Mouse (Mus musculus) midbrain, embryonic 15.5 days (tissue): ENCODE measurements at regions not wholly inside any gene's neighbourhood (a gene's known extent, or its start where the extent isn't known, plus 50 kb on each side); places are given as distances from the start of the nearest gene placed in this dataset.
"Not testable (repeated sequence)": the region's sequence is repeated elsewhere in the genome, so short reads cannot be mapped to it uniquely, and the experiment has no call there.

Source experiments
- ATAC-seq: fragments of 200-750 bp; cut with Nextera tagmentation; replicated peaks from 2 replicates; pipeline ENCODE4 v1.8.0; 2017; ENCODE audit warnings: moderate TSS enrichment
- H3K27ac ChIP-seq: fragments of 300-500 bp; sonication (generic); 2 replicates; pipeline ENCODE4 v1.5.1; 2015; ENCODE audit warnings: mild to moderate bottlenecking, inconsistent platforms
- H3K27me3 ChIP-seq: fragments of 300-500 bp; sonication (generic); replicated peaks from 2 replicates; pipeline ENCODE4 v1.6.1; 2015; ENCODE audit warnings: inconsistent platforms
- H3K36me3 ChIP-seq: fragments of 300-500 bp; sonication (generic); replicated peaks from 2 replicates; pipeline ENCODE4 v1.6.1; 2015; ENCODE audit warnings: inconsistent platforms
- H3K4me1 ChIP-seq: fragments of 300-500 bp; sonication (generic); 2 replicates; pipeline ENCODE4 v1.6.1; 2015; ENCODE audit warnings: inconsistent platforms
- H3K4me2 ChIP-seq: fragments of 300-500 bp; sonication (generic); 2 replicates; pipeline ENCODE4 v1.6.1; 2015; ENCODE audit warnings: inconsistent platforms, mild to moderate bottlenecking, moderate library complexity
- H3K4me3 ChIP-seq: fragments of 300-500 bp; sonication (generic); 2 replicates; pipeline ENCODE4 v1.5.1; 2015; ENCODE audit warnings: mild to moderate bottlenecking, inconsistent platforms
- H3K9ac ChIP-seq: fragments of 300-500 bp; sonication (generic); 2 replicates; pipeline ENCODE4 v1.6.1; 2015; ENCODE audit warnings: mild to moderate bottlenecking, inconsistent platforms
- H3K9me3 ChIP-seq: fragments of 300-500 bp; sonication (generic); 2 replicates; pipeline ENCODE4 v1.6.1; 2016; ENCODE audit warnings: inconsistent platforms
- WGBS: fragments of 180-500 bp; shearing (Covaris S2); methylation state at CpG from one replicate; pipeline ENCODE4 v1.1.7; 2015; ENCODE audit warnings: mixed read lengths; 5-methylcytosine and 5-hydroxymethylcytosine counted together

DNA sequence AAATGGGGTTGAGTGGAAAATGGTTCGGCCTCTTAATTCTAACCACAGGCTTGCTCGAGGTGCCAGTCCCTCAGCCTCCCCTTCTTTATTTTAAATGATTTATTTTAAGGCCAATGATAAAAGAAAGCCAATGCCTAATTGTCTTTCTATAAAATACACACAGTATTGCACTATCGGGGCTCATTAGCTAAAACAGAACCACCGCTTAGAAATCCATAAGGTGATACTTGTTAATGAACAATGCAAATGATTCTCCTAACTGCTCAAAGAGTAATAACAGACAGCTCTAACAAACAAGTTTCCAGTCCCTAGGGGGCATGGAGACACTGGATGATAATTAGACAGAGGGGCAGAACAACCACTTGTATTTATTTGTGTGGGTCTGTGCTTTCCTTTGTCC, 58.8 kb downstream of the Emx2 start:
- Histone ChIP-seq H3K9me3 (no peaks in the 10 kb centered on the region), H3K4me3 (no peak overlapping the region), H3K4me2 (no peak overlapping the region), H3K27ac (no peak overlapping the region), H3K9ac (no peak overlapping the region), H3K36me3 (no peaks in the 10 kb centered on the region), H3K27me3 (no peaks in the 10 kb centered on the region), H3K4me1 (no peaks in the 10 kb centered on the region)
- WGBS: 81% methylated on average over 4 of the region's 4 CpGs
- ATAC-seq: no peak

DNA sequence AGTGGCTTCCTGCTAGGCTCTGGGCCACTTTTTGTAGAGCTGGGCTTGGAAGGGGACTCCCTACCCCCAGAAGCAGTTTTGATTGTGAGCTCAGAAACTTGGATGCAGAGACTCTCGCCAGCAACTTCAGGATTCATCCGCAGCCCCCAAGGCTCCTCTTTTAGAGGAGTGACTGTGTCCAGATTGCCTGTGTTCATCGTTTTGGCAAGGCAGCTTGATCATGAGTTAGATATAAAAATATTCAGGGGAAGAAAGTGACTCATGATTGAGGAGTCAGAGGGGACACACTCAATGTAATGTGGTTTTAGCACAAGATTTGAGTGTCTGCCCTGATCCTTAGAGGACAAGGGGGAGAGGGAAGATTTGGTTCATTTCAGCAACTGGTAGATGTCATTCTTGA, 61.0 kb downstream of the Emx2 start:
- ATAC-seq: no peak
- no peak overlapping the region for H3K4me2 ChIP-seq
- no peak overlapping the region for H3K9ac ChIP-seq
- H3K36me3 ChIP-seq: no peaks in the 10 kb centered on the region
- H3K27me3 ChIP-seq: no peaks in the 10 kb centered on the region
- no peak overlapping the region for H3K27ac ChIP-seq
- H3K4me3 ChIP-seq: no peak overlapping the region
- no peaks in the 10 kb centered on the region for H3K4me1 ChIP-seq
- no peaks in the 10 kb centered on the region for H3K9me3 ChIP-seq
- 88% methylated on average over 3 of the region's 3 CpGs for WGBS

DNA sequence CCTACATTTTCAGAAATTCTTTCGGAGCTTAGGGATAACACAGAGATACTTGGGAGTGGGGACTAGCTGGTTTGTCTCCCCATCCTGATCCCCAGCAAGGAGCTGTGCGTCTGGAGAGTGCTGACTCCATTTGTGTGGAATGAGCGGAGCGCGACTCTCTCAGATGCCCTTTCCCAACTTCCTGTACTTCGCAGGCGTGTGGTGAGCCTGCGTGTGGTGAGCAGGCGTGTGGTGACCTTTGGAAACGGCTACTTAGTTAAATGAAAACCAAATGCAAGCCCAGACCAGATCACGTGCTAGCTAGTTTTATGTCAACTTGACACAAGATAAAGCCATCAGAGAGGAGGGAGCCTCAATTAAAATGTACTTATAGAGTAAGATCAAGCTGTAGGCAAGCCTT, 64.0 kb downstream of the Emx2 start:
- Histone ChIP-seq H3K4me3 (no peak overlapping the region), H3K4me2 (no peak overlapping the region), H3K27me3 (no peaks in the 10 kb centered on the region), H3K4me1 (no peaks in the 10 kb centered on the region), H3K9me3 (no peaks in the 10 kb centered on the region), H3K36me3 (no peaks in the 10 kb centered on the region), H3K27ac (no peak overlapping the region), H3K9ac (no peak overlapping the region)
- no peak for ATAC-seq
- WGBS: 84% methylated on average over 11 of the region's 11 CpGs

DNA sequence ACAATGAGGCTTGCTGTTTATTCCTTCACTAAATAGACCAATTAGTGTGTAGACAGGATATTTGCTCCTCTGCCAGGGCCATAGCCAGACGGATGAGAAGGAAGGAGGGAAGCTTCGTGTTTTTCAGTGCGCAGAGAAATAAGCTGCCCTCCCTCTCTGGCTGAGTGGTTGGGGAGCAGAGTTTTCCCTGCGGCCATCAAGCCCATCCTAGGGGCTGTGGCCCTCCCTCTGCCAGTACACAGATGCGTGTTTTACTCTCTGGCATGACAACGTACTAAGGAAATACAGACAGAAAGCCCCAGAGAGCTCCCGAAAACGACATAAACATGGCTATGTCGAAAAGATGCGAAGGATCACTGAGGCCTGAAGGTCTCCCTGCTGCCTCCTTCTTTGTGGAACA, 65.2 kb downstream of the Emx2 start:
- H3K9ac ChIP-seq: no peak overlapping the region
- no peaks in the 10 kb centered on the region for H3K9me3 ChIP-seq
- H3K4me1 ChIP-seq: no peaks in the 10 kb centered on the region
- H3K4me2 ChIP-seq: no peak overlapping the region
- no peaks in the 10 kb centered on the region for H3K36me3 ChIP-seq
- H3K27ac ChIP-seq: no peak overlapping the region
- 73% methylated on average over 10 of the region's 10 CpGs for WGBS
- H3K4me3 ChIP-seq: no peak overlapping the region
- no peaks in the 10 kb centered on the region for H3K27me3 ChIP-seq
- ATAC-seq: no peak

DNA sequence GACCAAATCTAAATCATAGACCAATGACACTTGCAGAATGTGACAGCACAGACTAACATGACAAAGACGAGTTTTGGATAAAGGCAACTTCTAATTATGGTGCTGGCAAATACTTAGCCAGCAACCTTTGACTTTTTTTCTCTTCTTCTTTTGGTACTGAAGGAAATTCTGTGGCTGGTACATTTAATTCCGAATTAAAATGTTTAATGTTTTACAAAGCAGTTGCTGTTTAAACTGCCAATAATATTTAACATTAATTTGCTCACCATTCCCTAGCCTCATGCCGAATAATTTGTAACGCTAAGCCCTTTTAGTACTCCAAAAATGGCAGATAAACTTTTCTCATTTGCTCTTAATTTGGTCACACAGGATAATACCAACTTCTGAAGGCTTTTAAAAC, 105.9 kb downstream of the Emx2 start:
- no peaks in the 10 kb centered on the region for H3K4me1 ChIP-seq
- H3K27ac ChIP-seq: no peak overlapping the region
- no peaks in the 10 kb centered on the region for H3K9me3 ChIP-seq
- H3K4me2 ChIP-seq: no peak overlapping the region
- no peak overlapping the region for H3K4me3 ChIP-seq
- 76% methylated on average over 4 of the region's 4 CpGs for WGBS
- H3K9ac ChIP-seq: no peak overlapping the region
- ATAC-seq: no peak
- H3K36me3 ChIP-seq: no peaks in the 10 kb centered on the region
- H3K27me3 ChIP-seq: no peaks in the 10 kb centered on the region

DNA sequence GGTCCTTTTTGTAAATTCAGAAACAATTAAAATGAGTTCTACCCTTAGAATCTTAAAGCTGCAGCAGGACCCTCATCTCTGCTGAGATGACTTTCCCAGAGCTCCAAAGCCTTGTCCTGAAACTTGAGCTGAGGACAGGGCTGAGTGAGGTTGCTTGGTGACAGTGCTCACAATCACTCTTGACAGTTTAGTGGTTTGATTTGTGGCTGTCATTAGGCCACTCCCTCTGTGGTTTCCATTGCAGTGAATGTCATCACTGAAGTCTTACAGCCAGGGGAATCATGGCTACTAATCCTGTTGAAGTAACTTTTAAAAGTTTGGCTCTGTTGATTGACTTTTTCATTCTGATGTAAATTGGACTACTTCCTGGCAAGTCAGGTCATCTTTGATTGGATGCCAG, 110.7 kb downstream of the Emx2 start:
- Histone ChIP-seq H3K4me2 (no peak overlapping the region), H3K9ac (no peak overlapping the region), H3K9me3 (no peaks in the 10 kb centered on the region), H3K4me1 (no peaks in the 10 kb centered on the region), H3K27me3 (no peaks in the 10 kb centered on the region), H3K36me3 (no peaks in the 10 kb centered on the region), H3K4me3 (no peak overlapping the region), H3K27ac (no peak overlapping the region)
- ATAC-seq: no peak

DNA sequence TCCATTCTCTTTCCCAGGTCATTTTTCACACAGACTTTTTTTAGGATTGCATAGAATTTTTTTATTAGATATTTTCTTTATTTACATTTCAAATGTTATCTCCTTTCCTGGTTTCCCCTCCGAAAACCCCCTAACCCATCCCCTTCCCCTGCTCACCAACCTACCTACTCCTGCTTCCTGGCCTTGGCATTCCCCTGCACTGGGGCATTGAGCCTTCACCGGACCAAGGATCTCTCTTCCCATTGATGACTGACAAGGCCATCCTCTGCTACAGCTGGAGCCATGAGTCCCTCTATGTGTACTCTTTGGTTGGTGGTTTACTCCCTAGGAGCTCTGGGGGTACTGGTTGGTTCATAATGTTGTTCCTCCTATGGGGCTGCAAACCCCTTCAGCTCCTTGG, 111.4 kb downstream of the Emx2 start:
- WGBS: 92% methylated on average over 2 of the region's 2 CpGs
- H3K4me3 ChIP-seq, H3K27ac ChIP-seq, H3K4me2 ChIP-seq, ATAC-seq, H3K36me3 ChIP-seq, H3K27me3 ChIP-seq, H3K9ac ChIP-seq, H3K4me1 ChIP-seq, H3K9me3 ChIP-seq: not testable (repeated sequence)

DNA sequence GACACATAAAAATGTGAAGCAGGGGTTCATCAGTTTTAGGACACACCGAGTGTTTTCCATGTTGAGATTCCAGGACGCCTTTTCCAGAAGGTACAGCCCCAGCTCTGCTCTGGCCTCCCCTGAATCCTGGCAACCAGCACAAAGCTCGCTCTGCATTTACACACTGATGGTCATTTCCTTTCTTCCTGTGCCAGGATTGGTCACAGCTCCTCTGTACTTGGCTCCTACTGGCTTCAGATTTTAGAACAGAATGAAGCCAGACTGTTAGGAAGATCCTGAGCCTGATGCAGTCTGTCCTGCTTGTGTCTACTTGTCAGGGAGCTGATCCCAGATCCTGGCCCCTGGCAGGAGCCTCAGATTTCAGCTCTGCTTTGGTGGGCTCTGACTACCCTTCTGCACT, 116.2 kb downstream of the Emx2 start:
- H3K4me3 ChIP-seq: no peak overlapping the region
- no peak overlapping the region for H3K9ac ChIP-seq
- ATAC-seq: no peak
- no peaks in the 10 kb centered on the region for H3K9me3 ChIP-seq
- WGBS: 69% methylated on average over 3 of the region's 3 CpGs
- H3K36me3 ChIP-seq: no peaks in the 10 kb centered on the region
- no peak overlapping the region for H3K4me2 ChIP-seq
- H3K27ac ChIP-seq: no peak overlapping the region
- H3K27me3 ChIP-seq: no peaks in the 10 kb centered on the region
- no peaks in the 10 kb centered on the region for H3K4me1 ChIP-seq

DNA sequence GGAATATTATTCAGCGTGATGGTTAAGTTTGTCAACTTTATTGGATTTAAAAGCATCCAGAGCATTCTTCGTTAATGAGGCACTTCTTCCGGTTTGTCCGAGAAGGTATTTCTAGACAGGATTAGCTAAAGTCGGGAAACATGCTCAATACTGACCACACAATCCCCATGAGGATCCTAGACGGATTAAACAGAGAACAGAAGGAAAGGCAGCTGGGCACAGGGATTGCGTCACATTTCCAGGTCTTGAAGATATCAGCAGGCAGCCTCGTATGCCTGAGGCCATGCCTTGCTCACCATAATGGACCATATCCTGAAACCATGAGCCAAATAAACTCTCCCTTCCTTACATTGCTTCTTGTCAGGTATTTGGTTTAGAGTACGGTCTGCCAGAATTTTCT, 119.7 kb downstream of the Emx2 start:
- Histone ChIP-seq H3K27me3 (no peaks in the 10 kb centered on the region), H3K4me3 (no peak overlapping the region), H3K36me3 (no peaks in the 10 kb centered on the region), H3K4me1 (no peaks in the 10 kb centered on the region), H3K27ac (no peak overlapping the region), H3K9ac (no peak overlapping the region), H3K9me3 (no peaks in the 10 kb centered on the region), H3K4me2 (no peak overlapping the region)
- ATAC-seq: no peak
- 59% methylated on average over 9 of the region's 9 CpGs for WGBS

DNA sequence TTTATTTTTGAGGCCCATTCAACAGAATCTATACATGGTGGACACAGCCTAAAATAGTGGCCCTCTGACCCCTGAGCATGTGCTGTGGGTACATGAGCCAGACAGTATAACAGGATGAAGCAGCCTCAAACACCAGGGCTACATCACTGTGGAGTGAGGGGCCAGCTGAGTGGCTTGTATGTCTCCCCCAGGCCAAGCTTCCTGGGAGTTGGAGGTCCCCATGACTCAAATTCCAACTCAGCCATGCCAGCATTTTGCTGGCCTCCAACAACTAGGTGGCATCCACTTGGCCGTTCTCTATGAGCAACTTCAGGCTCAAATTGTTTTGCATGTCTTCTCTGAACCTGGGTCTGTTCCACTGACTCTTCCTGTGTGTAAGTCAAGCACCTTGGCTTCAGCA, 121.5 kb downstream of the Emx2 start:
- no peak overlapping the region for H3K9ac ChIP-seq
- H3K9me3 ChIP-seq: no peaks in the 10 kb centered on the region
- H3K4me1 ChIP-seq: no peaks in the 10 kb centered on the region
- H3K4me2 ChIP-seq: no peak overlapping the region
- no peak overlapping the region for H3K4me3 ChIP-seq
- ATAC-seq: no peak
- WGBS: 97% methylated on average over 1 of the region's 1 CpGs
- H3K27me3 ChIP-seq: no peaks in the 10 kb centered on the region
- no peak overlapping the region for H3K27ac ChIP-seq
- no peaks in the 10 kb centered on the region for H3K36me3 ChIP-seq

DNA sequence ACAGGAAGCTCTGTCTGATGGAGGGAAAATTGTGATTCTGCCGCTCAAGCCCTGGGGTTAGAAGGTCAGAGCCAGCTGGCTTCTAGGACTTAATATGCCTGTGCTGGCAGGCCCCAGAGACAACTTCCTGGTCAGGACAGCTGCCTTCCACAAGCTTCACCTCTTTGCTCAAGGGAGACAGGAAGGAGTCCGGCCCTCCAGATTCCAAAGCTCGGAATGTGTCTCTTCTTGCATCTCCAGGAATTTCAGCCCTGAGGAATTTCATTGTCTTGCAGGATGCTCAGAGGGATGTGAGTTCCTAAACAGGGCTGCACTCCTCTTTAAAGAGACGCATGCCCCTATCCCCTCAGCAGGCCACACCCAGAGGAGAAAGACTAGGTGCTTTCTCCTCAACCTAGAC, 127.7 kb downstream of the Emx2 start:
- 47% methylated on average over 4 of the region's 4 CpGs for WGBS
- Histone ChIP-seq H3K4me3 (no peak overlapping the region), H3K27me3 (0 out of 2 replicates have a peak, but pooled peaks cover 6% of the 10 kb centered on the region), H3K9me3 (no peaks in the 10 kb centered on the region), H3K4me1 (peaks cover 6% of the 10 kb centered on the region; the same call in 1 of the 2 replicates), H3K9ac (no peak overlapping the region), H3K36me3 (no peaks in the 10 kb centered on the region), H3K27ac (no peak overlapping the region), H3K4me2 (no peak overlapping the region)
- no peak for ATAC-seq

DNA sequence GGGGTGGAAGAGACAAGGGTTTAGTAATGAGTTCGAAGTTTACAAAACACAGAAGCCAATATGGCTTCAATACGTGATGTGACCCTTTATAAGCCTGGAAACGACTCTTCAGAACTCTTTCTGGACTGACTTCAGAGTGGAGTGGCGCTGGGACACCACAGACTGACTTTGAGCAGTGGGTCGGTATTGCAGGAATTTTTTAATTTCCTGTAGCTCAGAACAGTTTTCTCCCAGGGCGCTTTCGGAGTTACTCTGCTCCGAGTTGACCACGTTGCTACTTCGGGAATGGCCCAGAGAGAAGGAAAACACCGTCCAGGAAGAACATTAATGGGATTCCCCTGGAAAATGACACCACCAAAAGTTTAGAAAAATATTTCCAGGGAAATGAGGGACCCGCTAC, 129.1 kb downstream of the Emx2 start:
- Histone ChIP-seq H3K9ac (no peak overlapping the region), H3K27ac (no peak overlapping the region), H3K9me3 (no peaks in the 10 kb centered on the region), H3K4me2 (no peak overlapping the region), H3K27me3 (0 out of 2 replicates have a peak, but pooled peaks cover 6% of the 10 kb centered on the region), H3K4me1 (peaks cover 6% of the 10 kb centered on the region; the same call in 1 of the 2 replicates), H3K4me3 (no peak overlapping the region), H3K36me3 (no peaks in the 10 kb centered on the region)
- ATAC-seq: no peak
- 68% methylated on average over 12 of the region's 12 CpGs for WGBS

DNA sequence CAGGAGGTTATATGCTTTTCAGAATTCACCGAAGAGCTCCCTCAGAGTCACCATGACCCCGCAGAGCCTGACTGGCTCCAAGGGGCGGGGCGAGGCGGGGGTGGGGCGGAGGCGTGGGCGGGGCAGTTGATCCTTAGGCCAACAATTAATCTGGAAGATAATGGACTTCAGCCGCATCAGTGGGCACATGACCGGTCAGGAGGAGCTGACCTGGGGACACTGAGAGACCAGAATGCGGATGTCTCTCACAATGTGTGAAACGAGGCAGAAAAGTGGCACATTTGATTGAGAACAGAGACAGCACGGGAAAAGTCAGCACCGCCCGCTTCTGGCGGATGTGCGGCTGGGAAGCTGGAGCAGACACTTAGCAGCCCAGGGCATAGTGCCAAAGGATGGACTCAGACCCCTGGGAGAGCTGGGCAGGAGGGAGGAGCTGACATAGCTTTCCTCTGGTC, 129.9 kb downstream of the Emx2 start:
- Histone ChIP-seq H3K9me3 (no peaks in the 10 kb centered on the region), H3K4me1 (peaks cover 6% of the 10 kb centered on the region; the same call in 1 of the 2 replicates), H3K4me2 (peak overlapping the region; percentile 46), H3K27me3 (0 out of 2 replicates have a peak, but pooled peaks cover 6% of the 10 kb centered on the region), H3K27ac (no peak overlapping the region), H3K4me3 (peak overlapping the region; percentile 26), H3K9ac (peak overlapping the region; percentile 22; the same call in 1 of the 2 replicates), H3K36me3 (no peaks in the 10 kb centered on the region)
- 4% methylated on average over 17 of the region's 17 CpGs for WGBS
- no peak for ATAC-seq
